Mouse (Mus musculus) macrophage (primary cell): ENCODE data around the gene Cacna1c. TPM values are rescaled to one million over a fixed set of nuclear protein-coding genes. Genes with fewer than 3 reads are reported as not detected.

Experiments
- H3K27ac ChIP-seq: fragments of 350-480 bp; formaldehyde crosslinking; 2 replicates; pipeline ENCODE4 v1.9.0; 2021
- H3K36me3 ChIP-seq: fragments of 350-480 bp; formaldehyde crosslinking; 2 replicates; pipeline ENCODE4 v1.9.0; 2021; ENCODE audit errors: inconsistent target
- H3K4me3 ChIP-seq: fragments of 350-480 bp; formaldehyde crosslinking; 2 replicates; pipeline ENCODE4 v1.9.0; 2021; ENCODE audit errors: inconsistent target
- H3K79me2 ChIP-seq: fragments of 350-480 bp; formaldehyde crosslinking; 2 replicates; pipeline ENCODE4 v1.9.0; 2021; ENCODE audit errors: inconsistent target
- WGBS: methylation state at CpG from one replicate; pipeline ENCODE4 v1.1.7; 2026; ENCODE audit warnings: inconsistent platforms; ENCODE audit not compliant: missing documents; 5-methylcytosine and 5-hydroxymethylcytosine counted together
- polyA plus RNA-seq: library from polyadenylated mRNA; stranded (reverse); fragments of 250-400 nt; gene quantifications from 3 replicates; pipeline ENCODE4 v1.2.4, GENCODE M21; 2018; ENCODE audit warnings: inconsistent platforms

Gene Cacna1c
- polyA plus RNA-seq, 1 experiment from 2014 or later = not detected

DNA sequence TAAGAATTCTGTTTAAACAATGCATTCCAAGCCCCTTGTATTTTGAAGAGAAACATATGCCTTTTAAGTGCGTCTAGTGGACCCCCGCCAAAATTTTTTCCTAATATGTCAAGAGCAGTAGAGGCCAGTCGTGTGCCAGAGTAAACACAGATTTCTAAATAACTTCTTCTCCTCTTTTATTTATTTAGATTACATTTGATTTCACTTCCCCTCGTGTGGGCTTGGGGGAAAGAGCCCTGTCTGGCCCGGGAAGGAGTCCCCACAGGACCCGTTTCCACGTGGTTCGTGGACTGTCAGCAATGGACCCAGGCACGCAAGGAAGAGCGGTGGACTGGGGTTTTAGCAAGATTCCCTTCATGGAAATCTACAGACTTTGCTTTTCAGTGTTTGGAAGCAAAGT is 143.4 kb downstream of the Cacna1c start:
- 80% methylated on average over 10 of the region's 10 CpGs for WGBS
- Histone ChIP-seq H3K36me3 (no peaks in the 10 kb centered on the region), H3K79me2 (no peaks in the 10 kb centered on the region), H3K4me3 (no peak overlapping the region), H3K27ac (no peak overlapping the region)

DNA sequence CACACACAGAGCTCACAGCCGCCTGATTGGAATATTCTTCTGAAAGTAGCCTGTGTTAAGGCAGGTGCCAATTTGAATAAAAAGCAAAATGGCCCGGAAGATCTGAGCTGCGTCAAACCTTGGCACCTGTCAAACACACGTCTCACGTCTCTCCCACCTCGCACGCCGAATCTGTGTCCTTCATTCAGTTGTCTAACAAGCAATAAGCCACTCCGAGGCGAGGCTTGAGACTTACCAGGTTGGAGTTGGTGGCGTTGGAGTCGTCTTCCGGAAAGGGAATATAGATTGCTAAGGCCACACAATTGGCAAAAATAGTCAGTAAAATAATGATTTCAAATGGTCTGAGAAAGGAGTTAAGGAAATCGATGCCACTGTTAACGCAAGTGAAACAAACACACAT is 143.9 kb downstream of the Cacna1c start:
- 96% methylated on average over 15 of the region's 15 CpGs for WGBS
- H3K4me3 ChIP-seq = no peak overlapping the region
- no peaks in the 10 kb centered on the region for H3K36me3 ChIP-seq
- no peak overlapping the region for H3K27ac ChIP-seq
- no peaks in the 10 kb centered on the region for H3K79me2 ChIP-seq

DNA sequence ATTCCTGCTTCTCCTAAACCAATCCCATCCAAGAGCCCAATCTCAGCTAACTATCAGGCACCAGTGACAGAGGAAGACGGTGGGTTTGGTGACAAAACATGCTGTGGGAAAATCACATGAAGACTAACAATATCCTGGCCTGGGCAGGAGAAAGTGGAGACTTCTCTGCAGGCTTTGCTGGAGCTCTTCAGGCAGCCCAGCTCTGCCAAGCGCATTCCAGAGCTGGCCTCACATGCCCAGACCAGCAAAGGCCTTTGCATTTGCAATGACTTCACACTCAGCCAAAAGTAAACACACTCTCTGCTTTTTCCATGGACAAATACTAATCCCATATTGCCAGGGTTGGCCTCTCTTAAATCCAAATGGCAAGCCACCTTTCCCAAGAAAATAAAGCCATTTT is 144.5 kb downstream of the Cacna1c start:
- no peaks in the 10 kb centered on the region for H3K36me3 ChIP-seq
- 68% methylated on average over 2 of the region's 2 CpGs for WGBS
- H3K4me3 ChIP-seq = no peak overlapping the region
- H3K27ac ChIP-seq = no peak overlapping the region
- no peaks in the 10 kb centered on the region for H3K79me2 ChIP-seq

DNA sequence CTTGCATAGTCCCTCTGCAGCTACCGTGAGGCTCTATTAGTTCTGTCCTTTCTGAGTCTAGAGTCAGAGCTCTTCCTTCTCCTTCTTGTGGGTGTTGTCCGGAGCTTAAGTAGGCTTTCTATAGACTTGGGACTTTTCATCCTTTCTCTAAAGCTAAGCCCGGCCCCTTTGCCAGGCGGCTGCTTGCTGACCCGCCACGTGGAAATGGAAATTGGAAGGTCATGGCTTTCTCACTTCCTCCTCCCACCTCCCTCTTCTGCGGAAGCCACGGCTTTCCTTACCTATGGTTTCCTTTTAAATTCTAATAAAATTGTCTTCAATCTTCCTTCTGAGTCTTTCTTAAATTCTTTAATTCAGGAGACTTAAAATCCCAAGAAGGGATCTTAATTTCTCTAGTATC is 148.9 kb downstream of the Cacna1c start:
- Histone ChIP-seq H3K27ac (no peak overlapping the region), H3K4me3 (no peak overlapping the region), H3K36me3 (no peaks in the 10 kb centered on the region), H3K79me2 (no peaks in the 10 kb centered on the region)
- WGBS = 77% methylated on average over 8 of the region's 8 CpGs

DNA sequence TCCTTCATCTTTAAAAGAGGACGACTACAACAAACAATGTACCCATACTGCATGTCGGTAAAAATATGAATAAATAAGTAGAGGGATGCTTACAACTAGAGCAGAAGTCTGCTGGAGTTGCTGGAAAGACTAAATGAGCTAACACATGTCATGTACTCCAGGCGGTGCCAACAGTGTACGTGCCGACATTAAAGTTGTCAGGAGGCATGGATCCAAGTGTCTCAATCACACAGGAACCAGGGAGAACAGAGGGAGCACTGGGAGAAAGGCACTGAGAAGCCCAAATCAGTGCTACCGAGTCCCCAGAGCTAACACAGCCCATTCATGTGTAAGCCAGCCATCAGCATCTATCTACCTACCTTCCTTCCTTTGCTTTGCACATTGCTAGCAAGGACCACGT is 150.7 kb downstream of the Cacna1c start:
- Histone ChIP-seq H3K27ac (no peak overlapping the region), H3K4me3 (no peak overlapping the region), H3K79me2 (no peaks in the 10 kb centered on the region), H3K36me3 (no peaks in the 10 kb centered on the region)
- WGBS = 88% methylated on average over 7 of the region's 7 CpGs

DNA sequence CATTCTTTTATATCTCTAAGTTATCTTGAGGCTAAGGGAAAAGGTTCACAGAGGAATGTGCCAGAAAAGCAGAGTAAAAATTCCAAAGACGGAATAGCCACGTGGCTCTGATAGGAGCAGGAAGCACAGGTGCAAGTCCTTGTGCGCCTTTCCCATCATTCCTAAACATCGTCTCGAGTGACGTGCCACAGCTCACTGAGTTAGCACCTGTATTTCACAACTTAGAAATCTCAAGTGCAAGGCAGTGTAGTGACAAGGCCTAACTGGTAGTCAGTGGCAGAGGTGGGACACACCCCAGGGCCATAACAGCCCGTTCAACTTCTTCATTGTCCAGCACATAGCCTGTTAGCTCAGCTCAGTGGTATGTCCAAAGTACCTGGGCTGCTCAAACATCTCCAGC is 152.1 kb downstream of the Cacna1c start:
- 89% methylated on average over 7 of the region's 7 CpGs for WGBS
- Histone ChIP-seq H3K4me3 (no peak overlapping the region), H3K79me2 (no peaks in the 10 kb centered on the region), H3K27ac (no peak overlapping the region), H3K36me3 (no peaks in the 10 kb centered on the region)

DNA sequence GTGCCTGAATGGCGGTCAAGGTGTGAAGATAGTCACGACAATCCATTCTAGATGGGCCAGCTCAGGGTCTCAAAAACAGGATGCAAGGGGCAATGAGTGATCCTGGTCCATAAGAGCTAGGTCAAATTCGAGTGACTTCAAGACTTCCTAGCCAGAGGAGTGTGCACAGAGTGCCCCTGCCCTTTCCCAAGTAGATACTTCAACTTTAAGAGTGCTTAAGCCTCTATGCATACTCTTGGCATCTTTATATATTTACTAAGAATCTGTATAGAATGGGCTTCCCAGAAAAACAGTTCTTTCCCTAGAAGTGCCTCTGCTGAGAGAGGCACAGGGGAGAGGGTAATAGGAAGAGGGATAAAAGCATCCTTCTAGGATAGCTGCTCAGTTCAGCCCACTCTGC is 153.4 kb downstream of the Cacna1c start:
- Histone ChIP-seq H3K27ac (no peak overlapping the region), H3K4me3 (no peak overlapping the region), H3K36me3 (no peaks in the 10 kb centered on the region), H3K79me2 (no peaks in the 10 kb centered on the region)
- 81% methylated on average over 3 of the region's 3 CpGs for WGBS

DNA sequence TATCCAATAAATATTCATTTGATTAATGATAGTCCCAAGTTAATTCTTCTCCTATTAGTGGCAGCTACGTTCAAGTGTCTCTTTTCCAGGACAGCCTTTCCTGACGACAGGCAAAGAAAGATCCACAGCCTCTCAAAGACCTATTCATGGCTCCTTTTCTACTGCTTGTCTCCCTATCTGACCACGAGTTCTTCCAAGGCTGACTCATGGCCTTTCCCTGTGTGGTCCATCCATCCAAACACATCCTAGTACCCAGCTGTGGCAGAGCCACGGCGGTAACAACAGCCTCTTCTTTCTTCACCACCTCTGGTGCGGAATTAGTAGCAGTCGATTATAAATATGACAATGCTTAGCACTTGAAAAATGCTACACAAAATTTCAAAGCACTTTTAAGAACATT is 155.3 kb downstream of the Cacna1c start:
- H3K4me3 ChIP-seq = no peak overlapping the region
- H3K79me2 ChIP-seq = no peaks in the 10 kb centered on the region
- WGBS = 87% methylated on average over 7 of the region's 7 CpGs
- H3K27ac ChIP-seq = no peak overlapping the region
- no peaks in the 10 kb centered on the region for H3K36me3 ChIP-seq

DNA sequence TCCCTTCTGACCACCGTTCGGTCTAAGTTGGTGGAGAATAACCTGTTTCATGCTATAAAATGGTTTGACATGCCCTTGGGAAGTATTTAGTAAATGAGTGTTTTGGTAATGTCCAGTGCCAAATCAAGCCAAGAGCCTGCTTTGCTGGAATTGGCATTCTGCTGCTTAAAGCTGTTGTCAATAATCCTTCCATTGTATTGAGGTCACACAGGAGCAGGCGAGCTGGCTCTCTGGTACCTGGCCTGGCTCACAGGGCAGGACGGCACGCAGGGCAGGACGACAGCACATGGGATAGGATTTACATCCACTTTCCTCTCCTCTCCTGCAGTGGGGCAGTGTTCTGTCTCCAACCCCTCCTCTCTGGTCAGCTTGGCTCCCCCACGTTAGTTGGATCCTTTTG is 156.4 kb downstream of the Cacna1c start:
- Histone ChIP-seq H3K36me3 (no peaks in the 10 kb centered on the region), H3K27ac (no peak overlapping the region), H3K4me3 (no peak overlapping the region), H3K79me2 (no peaks in the 10 kb centered on the region)
- WGBS = 80% methylated on average over 7 of the region's 7 CpGs

DNA sequence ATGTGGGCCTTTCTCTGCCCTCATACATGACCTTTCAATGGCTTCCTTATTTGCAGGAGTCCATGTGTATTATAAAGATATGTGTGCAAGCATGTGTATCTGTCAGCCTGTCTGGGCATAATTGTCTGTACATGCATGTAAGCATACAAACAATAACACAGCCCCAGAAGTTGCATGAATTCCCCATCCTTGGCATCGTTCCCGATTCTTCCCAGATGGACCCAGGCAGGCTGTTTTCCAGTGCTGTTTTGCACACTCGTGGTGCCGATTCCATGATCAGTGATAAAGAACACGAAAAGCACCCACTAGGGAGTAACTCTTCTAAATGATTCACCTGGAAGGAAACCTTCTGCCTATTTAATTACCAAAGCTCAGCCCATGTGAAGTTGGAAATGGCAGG is 156.9 kb downstream of the Cacna1c start:
- Histone ChIP-seq H3K4me3 (no peak overlapping the region), H3K79me2 (no peaks in the 10 kb centered on the region), H3K36me3 (no peaks in the 10 kb centered on the region), H3K27ac (no peak overlapping the region)
- WGBS = 91% methylated on average over 5 of the region's 5 CpGs

DNA sequence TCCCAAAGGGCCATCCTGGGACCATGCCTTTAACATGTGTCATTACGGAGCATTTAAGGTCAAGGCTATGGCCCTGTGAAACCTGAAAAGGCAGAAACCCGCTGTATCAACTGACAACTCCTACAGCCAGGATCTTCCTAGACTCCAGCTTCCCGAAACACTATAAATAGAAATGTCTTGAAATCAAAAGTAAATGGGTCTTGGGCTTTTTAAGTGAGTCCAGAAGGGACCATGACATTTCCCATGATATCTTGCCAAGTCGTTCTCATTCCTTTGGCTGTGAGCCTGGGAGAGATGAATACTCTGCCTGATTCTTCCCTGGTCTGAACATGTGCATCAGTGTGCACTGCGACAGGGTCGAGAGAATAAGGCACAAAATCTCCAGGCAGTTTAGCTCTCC is 158.4 kb downstream of the Cacna1c start:
- Histone ChIP-seq H3K4me3 (no peak overlapping the region), H3K36me3 (no peaks in the 10 kb centered on the region), H3K79me2 (no peaks in the 10 kb centered on the region), H3K27ac (no peak overlapping the region)
- WGBS = 92% methylated on average over 6 of the region's 6 CpGs

DNA sequence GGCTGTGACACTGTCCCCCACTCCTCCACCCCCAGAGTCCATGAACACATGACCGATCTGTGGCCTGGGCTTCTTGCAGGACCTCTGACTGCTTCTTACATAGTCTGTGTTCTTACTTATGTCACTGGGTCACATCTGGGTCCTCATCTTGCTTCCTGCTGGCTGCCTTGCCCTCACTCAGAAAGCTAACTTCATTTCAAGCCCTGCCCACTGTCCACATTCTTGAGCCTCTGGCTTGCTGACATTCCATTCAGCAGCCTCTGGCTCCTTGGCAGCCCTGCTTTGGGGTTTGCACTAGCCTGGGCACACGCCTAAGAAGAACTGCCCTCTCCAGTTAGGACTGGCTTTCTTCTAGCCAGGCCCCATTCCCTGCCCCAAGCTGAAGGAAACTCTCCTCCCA is 159.2 kb downstream of the Cacna1c start:
- Histone ChIP-seq H3K27ac (no peak overlapping the region), H3K36me3 (no peaks in the 10 kb centered on the region), H3K4me3 (no peak overlapping the region), H3K79me2 (no peaks in the 10 kb centered on the region)
- 100% methylated on average over 2 of the region's 2 CpGs for WGBS

DNA sequence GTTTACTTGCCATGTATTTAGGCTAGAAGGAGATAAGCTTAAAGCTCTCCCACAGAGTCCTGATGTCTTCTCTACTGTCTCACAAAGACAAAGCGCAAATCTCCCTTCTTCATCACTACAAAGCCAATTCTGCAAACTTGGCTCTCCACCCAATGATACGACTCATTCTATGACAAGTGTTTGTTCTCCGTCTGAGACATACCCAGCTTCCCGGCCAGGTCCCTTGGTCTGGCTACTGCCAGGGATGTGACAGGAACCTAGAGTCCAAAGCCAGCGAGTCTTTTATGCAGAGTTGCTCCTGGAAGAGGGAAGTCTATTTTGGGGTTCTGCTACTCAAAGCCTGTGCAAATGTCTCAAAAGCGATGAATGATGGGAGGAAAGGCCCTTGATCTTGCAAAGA is 160.9 kb downstream of the Cacna1c start:
- WGBS = 80% methylated on average over 6 of the region's 6 CpGs
- H3K4me3 ChIP-seq = no peak overlapping the region
- H3K36me3 ChIP-seq = no peaks in the 10 kb centered on the region
- no peak overlapping the region for H3K27ac ChIP-seq
- H3K79me2 ChIP-seq = no peaks in the 10 kb centered on the region

DNA sequence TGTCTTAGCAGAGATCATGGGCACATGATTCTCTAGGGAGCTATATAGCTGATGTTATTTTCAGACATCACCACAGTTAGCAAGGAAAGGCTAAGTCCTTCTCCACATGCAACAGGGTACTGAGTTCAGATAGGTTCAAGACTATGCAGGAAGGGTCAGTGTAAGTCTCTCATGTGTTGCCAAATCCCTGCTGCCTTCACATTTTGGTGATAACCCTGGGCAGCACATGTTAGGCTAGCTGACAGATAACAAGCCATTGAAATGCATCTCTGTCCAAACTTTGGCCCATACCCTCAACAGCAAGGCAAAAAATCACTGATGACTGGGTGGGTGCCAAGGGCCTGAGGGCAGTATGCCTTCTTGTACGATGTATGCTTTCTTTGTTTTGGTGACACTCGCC is 161.3 kb downstream of the Cacna1c start:
- WGBS = 97% methylated on average over 2 of the region's 2 CpGs
- Histone ChIP-seq H3K36me3 (no peaks in the 10 kb centered on the region), H3K27ac (no peak overlapping the region), H3K79me2 (no peaks in the 10 kb centered on the region), H3K4me3 (no peak overlapping the region)

DNA sequence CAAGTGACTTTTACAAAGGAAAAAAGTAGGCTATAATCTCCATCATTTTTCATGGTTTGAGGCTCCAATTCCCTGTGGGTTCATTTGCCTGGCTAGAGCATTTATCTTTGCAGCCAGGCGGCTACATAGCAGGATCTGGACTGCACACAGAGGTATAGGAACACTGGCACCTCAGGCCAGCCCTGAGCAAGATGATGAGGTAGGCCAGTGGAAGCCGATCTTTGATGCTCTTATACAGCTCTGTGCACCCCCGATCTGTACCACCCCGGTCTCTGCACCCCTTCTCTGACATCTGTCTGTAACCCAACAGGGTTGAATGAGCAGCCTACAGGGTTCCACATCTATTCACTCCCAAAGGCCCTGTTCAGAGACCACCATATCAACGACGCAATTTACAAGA is 168.3 kb downstream of the Cacna1c start:
- H3K79me2 ChIP-seq = no peaks in the 10 kb centered on the region
- WGBS = 95% methylated on average over 6 of the region's 6 CpGs
- no peak overlapping the region for H3K4me3 ChIP-seq
- H3K27ac ChIP-seq = no peak overlapping the region
- H3K36me3 ChIP-seq = no peaks in the 10 kb centered on the region

DNA sequence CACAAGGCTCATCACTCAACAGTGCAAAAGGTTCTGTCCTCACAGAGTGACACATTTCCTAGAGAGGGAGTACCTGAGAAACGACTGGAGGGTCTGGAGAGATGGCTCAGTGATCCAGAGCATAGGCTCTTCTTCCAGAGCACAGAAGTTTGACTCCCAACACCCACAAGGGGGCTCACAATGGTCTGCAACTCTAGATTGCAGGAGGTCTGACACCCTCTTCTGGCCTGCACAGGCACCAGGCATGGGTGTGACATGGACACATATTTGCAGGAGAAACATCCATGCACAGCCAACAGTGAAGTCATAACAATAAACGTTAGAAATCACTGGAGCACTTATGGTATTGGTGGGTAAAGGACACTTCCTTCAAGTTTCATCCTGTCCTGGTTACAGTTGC is 173.4 kb downstream of the Cacna1c start:
- 62% methylated on average over 2 of the region's 2 CpGs for WGBS

More for the DNA sequence above, 173.4 kb downstream of the Cacna1c start:
- Histone ChIP-seq H3K4me3 (no peak overlapping the region), H3K79me2 (no peaks in the 10 kb centered on the region), H3K27ac (no peak overlapping the region), H3K36me3 (no peaks in the 10 kb centered on the region)
